Mouse (Mus musculus): ENCODE results near the gene Cd300lg. TPM values are rescaled to one million over a fixed set of nuclear protein-coding genes. Genes with fewer than 3 reads are reported as not detected.

Cd300lg gene
- total RNA-seq, 2 experiments from 2014 or later = 40.3 to 48.6 TPM

DNA sequence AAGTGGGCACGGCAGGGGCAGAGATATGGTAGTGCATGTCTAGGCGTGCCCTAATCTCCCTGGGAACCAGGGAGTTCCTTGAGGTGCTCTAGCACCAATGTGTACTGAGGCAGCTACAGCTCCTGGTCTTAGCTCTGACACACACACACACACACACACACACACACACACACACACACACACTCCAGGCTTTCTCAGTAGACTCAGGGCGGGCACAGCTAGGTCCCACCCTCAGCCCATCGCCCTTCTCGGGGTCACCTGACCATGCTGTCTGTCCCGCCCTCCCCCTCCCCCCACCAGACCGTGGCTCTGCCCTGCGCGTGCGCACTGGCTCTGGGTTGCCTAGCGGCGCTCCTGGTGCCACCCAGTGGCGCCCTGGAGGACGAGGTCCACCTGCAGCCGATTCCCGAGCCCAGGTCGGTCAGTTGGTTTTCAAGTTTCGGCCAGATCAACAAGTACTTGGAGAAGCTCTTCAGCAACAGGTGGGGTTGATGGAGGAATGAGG, 55.6 kb downstream of the Cd300lg start:
- peak; percentile 85 to 89 for DNase-seq

GRCm38 (mm10) chr11:102101219-102101618, 59.9 kb downstream of the Cd300lg start, which contains the start of gene Ppy:
TSS of gene Ppy (minus strand) at chr11:102101319.
- no peak for DNase-seq

- DNase-seq = peak; percentile 70 to 84
Observed at GRCm38 (mm10) chr11:102102485-102103258, 61.4 kb downstream of the Cd300lg start.

Other genes with a start within 250 kb of the Cd300lg start
- 1 to 10 TPM; 3.6 to 6.0 TPM for gene Meox1, start 147.1 kb upstream of the Cd300lg start, total RNA-seq (2021)
- not detected for gene Sost, start 74.5 kb upstream of the Cd300lg start, total RNA-seq (2021)
- not detected for gene Cfap97d1, start 57.2 kb upstream of the Cd300lg start, total RNA-seq (2021)
- gene Dusp3, start 54.5 kb upstream of the Cd300lg start, total RNA-seq (2021) = 100 to 1,000 TPM in 1 of 2 experiments, 10 to 100 TPM in 1; 98.6 to 132 TPM
- gene Mpp3, start 13.0 kb upstream of the Cd300lg start, total RNA-seq (2021) = 10 to 100 TPM in 1 of 2 experiments, 1 to 10 TPM in 1; 5.3 to 17.3 TPM
- 10 to 100 TPM in 1 of 2 experiments, 1 to 10 TPM in 1; 8.9 to 10.8 TPM for gene Mpp2, start 47.0 kb downstream of the Cd300lg start, total RNA-seq (2021)
- not detected for gene Ppy, start 59.8 kb downstream of the Cd300lg start, total RNA-seq (2021)
- not detected for gene Pyy, start 66.3 kb downstream of the Cd300lg start, total RNA-seq (2021)
- under 1 TPM; 0.13 to 0.43 TPM for gene Nags, start 104.0 kb downstream of the Cd300lg start, total RNA-seq (2021)
- gene Tmem101, start 114.9 kb downstream of the Cd300lg start, total RNA-seq (2021) = 10 to 100 TPM; 15.2 to 17.7 TPM
- 10 to 100 TPM; 81.9 to 90.1 TPM for gene Lsm12, start 143.8 kb downstream of the Cd300lg start, total RNA-seq (2021)
- 100 to 1,000 TPM; 126 to 133 TPM for gene G6pc3, start 148.1 kb downstream of the Cd300lg start, total RNA-seq (2021)
- 10 to 100 TPM; 96.3 to 96.5 TPM for gene Hdac5, start 188.7 kb downstream of the Cd300lg start, total RNA-seq (2021)
- under 1 TPM; 0.66 to 0.76 TPM for gene BC030867, start 207.4 kb downstream of the Cd300lg start, total RNA-seq (2021)
- gene Asb16, start 227.2 kb downstream of the Cd300lg start, total RNA-seq (2021) = under 1 TPM; 0.10 to 0.30 TPM
- 10 to 100 TPM; 47.3 to 60.4 TPM for gene Tmub2, start 243.4 kb downstream of the Cd300lg start, total RNA-seq (2021)

All from adrenal gland, postnatal 36 days (tissue).